Mouse (Mus musculus) forebrain, embryonic 16.5 days (tissue): Measurements from ENCODE around the gene Tenm2. TPM values are rescaled to one million over a fixed set of nuclear protein-coding genes. Genes with fewer than 3 reads are reported as not detected.

Experiments used
- ATAC-seq: fragments of 200-750 bp; cut with Nextera tagmentation; 2 replicates; pipeline ENCODE4 v1.8.0; 2017; ENCODE audit warnings: mild to moderate bottlenecking, moderate library complexity
- H3K27ac ChIP-seq: fragments of 300-500 bp; sonication (generic); 2 replicates; pipeline ENCODE4 v1.5.1; 2014; ENCODE audit warnings: low read length, control low read depth
- H3K27me3 ChIP-seq: fragments of 300-500 bp; sonication (generic); replicated peaks from 2 replicates; pipeline ENCODE4 v1.6.1; 2014; ENCODE audit warnings: low read length; ENCODE audit not compliant: control insufficient read depth, insufficient read depth
- H3K36me3 ChIP-seq: fragments of 300-500 bp; sonication (generic); 2 replicates; pipeline ENCODE4 v1.6.1; 2014; ENCODE audit not compliant: control insufficient read depth, insufficient read depth
- H3K4me1 ChIP-seq: fragments of 300-500 bp; sonication (generic); replicated peaks from 2 replicates; pipeline ENCODE4 v1.6.1; 2014; ENCODE audit warnings: low read length; ENCODE audit not compliant: control insufficient read depth, insufficient read depth
- H3K4me2 ChIP-seq: fragments of 300-500 bp; sonication (generic); 2 replicates; pipeline ENCODE4 v1.6.1; 2014; ENCODE audit warnings: mild to moderate bottlenecking, low read length, control low read depth
- H3K4me3 ChIP-seq: fragments of 300-500 bp; sonication (generic); replicated peaks from 2 replicates; pipeline ENCODE4 v1.5.1; 2014; ENCODE audit warnings: mild to moderate bottlenecking, low read length, control low read depth
- H3K9ac ChIP-seq: fragments of 300-500 bp; sonication (generic); replicated peaks from 2 replicates; pipeline ENCODE4 v1.6.1; 2014; ENCODE audit warnings: low read depth, low read length, control low read depth
- H3K9me3 ChIP-seq: fragments of 300-500 bp; sonication (generic); 2 replicates; pipeline ENCODE4 v1.6.1; 2016; ENCODE audit warnings: low read length; ENCODE audit not compliant: control insufficient read depth
- WGBS: fragments of 180-500 bp; shearing (Covaris S2); extraction: QIAGEN DNeasy Blood & Tissue Kit; methylation state at CpG from one replicate; pipeline ENCODE4 v1.1.7; 2014; 5-methylcytosine and 5-hydroxymethylcytosine counted together
- polyA plus RNA-seq: library from polyadenylated mRNA; unstranded; fragments of >200 nt; fragmentation: Nextera tagmentation; extraction: Ambion mirVana; gene quantifications from 2 replicates; pipeline ENCODE4 v1.2.1, GENCODE M21; 2015

The Tenm2 gene
- polyA plus RNA-seq, 1 experiment from 2014 or later = 58.7 TPM

DNA sequence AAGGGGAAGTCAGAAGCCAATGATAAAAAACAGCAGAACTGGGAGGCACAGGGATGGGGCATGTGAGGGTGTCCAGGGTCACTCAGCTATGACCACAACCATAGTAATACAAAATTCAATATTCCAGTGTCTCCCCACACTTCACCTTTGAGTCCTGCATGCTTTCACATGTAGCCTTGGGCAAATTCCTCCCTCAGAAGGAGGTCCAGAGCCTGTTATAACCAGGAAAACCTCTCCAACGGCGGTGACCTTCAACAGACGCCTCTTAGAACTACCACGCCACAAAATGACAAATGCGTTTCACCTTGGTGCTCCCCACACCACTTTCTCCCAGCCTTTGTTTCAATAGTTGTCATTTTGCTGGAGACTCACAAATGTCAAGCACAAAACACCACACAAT, 851.1 kb downstream of the Tenm2 start:
- Histone ChIP-seq H3K4me3 (no peak overlapping the region), H3K9ac (no peak overlapping the region), H3K9me3 (no peaks in the 10 kb centered on the region), H3K36me3 (no peaks in the 10 kb centered on the region), H3K4me2 (no peak overlapping the region), H3K27ac (no peak overlapping the region), H3K4me1 (no peaks in the 10 kb centered on the region), H3K27me3 (no peaks in the 10 kb centered on the region)
- no peak for ATAC-seq
- 95% methylated on average over 5 of the region's 5 CpGs for WGBS

DNA sequence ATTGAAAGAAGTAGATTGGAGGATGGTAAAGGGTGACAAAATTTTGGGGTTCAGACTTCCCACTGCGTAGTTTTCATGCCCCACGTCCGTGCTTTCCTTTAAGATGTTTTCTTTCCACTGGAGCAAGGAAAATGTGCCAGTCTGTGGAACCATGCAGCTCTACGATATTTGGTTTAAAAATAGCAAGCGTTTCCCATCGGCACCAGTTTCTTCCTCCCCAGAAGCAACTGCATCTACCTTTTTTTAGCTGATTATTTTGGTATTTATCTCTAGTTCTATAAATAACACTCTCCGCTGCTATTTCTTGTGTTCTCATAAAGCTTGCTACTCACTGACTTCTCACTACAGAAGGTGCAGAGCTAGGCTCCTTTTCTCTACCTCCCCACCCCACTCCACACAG, 864.0 kb downstream of the Tenm2 start:
- no peak overlapping the region for H3K27ac ChIP-seq
- no peak overlapping the region for H3K4me3 ChIP-seq
- no peaks in the 10 kb centered on the region for H3K9me3 ChIP-seq
- no peak overlapping the region for H3K4me2 ChIP-seq
- WGBS = 84% methylated on average over 7 of the region's 7 CpGs
- H3K27me3 ChIP-seq = no peaks in the 10 kb centered on the region
- H3K36me3 ChIP-seq = no peaks in the 10 kb centered on the region
- no peak for ATAC-seq
- H3K9ac ChIP-seq = no peak overlapping the region
- H3K4me1 ChIP-seq = 0 out of 2 replicates have a peak, but pooled peaks cover 3% of the 10 kb centered on the region

DNA sequence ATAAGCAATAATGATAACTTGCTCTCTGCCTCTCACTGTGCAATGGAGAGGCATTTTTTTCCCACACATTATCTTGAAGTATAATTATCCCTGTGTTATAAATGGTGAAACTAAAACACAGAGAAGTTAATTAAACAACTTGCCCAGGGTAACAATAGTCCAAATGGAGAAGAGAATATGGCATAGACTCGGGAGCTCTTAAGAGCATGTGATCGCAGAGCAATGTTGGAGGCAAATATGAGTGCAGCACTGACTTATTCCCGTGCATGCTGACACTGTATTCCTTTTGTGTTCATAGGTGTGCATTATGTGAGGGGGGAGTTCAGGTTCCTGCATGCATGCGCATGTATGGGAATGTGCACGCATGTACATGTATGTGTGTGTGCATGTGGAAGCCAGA, 870.7 kb downstream of the Tenm2 start:
- H3K4me2 ChIP-seq = no peak overlapping the region
- WGBS = 90% methylated on average over 5 of the region's 5 CpGs
- ATAC-seq = no peak

DNA sequence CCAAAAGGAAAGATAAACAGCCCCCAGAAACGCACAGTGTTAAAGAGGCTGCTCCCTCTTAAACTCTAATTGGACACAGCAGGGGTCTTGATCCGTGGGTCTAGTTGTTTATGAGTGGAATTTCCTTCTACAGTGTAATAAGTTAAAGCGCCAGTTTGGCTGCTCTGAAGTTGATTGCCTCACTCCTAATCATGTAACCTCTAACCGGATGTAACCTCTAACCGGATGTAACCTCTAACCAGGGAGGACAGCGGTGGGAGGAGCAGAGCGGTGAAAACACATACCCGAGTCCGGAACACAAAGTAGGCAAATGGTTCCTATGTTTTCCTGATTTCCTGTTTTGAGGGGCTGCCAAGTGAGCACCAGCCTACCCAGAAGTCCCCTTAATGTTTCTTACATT, 871.3 kb downstream of the Tenm2 start:
- Histone ChIP-seq H3K9me3 (no peaks in the 10 kb centered on the region), H3K27ac (no peak overlapping the region), H3K4me3 (no peak overlapping the region), H3K4me1 (no peaks in the 10 kb centered on the region; the same call in 1 of the 2 replicates), H3K9ac (no peak overlapping the region), H3K36me3 (no peaks in the 10 kb centered on the region), H3K4me2 (no peak overlapping the region), H3K27me3 (no peaks in the 10 kb centered on the region)
- no peak for ATAC-seq
- 52% methylated on average over 9 of the region's 9 CpGs for WGBS

More for the DNA sequence above, 870.7 kb downstream of the Tenm2 start:
- H3K9me3 ChIP-seq = no peaks in the 10 kb centered on the region
- no peaks in the 10 kb centered on the region for H3K27me3 ChIP-seq
- no peak overlapping the region for H3K4me3 ChIP-seq
- no peak overlapping the region for H3K9ac ChIP-seq
- no peak overlapping the region for H3K27ac ChIP-seq
- no peaks in the 10 kb centered on the region for H3K36me3 ChIP-seq
- peaks cover 3% of the 10 kb centered on the region; the same call in 1 of the 2 replicates for H3K4me1 ChIP-seq

DNA sequence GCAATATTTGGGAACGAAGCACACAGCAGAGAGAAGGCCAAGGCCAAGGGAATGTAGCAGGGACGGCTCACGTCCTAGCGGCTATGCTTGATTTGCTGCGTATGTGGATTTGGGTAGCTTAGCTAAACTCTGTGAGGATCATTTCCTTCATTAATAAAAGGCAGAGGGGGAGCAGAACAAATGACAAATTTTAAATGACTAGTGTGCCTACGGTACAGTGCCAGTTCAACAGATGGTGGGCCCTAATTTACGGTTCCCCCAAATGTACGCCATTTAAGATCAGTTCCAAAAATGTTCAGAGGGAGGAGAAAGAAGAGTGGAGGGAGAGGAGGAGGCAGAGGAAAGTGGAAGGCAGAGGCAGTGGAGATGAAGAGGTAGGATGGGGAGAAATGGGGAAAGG, 873.2 kb downstream of the Tenm2 start:
- WGBS = 52% methylated on average over 8 of the region's 8 CpGs
- H3K27ac ChIP-seq = no peak overlapping the region
- H3K27me3 ChIP-seq = no peaks in the 10 kb centered on the region
- H3K4me1 ChIP-seq = no peaks in the 10 kb centered on the region; the same call in 1 of the 2 replicates
- H3K9ac ChIP-seq = no peak overlapping the region
- H3K9me3 ChIP-seq = no peaks in the 10 kb centered on the region
- ATAC-seq = peak; percentile 52
- no peak overlapping the region for H3K4me2 ChIP-seq
- no peaks in the 10 kb centered on the region for H3K36me3 ChIP-seq
- no peak overlapping the region for H3K4me3 ChIP-seq

DNA sequence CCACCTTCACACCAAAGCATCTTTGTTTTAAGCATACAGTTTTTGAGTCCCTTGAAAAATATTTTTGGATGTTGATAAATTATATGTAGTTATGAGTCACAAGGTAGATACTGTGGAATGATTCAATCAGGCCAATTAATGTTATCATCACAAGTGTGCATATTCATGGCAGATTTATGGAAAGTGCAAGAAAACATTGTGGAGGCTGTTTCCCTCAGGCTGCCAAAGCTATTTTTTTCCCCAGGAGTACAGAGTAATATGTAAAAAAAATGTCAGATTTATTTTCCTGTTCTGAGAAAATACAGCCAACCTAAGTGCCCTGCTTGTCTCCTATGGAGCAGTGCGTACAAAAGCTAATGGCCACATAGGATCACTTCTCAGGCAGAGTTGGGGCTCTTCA, 882.5 kb downstream of the Tenm2 start:
- Histone ChIP-seq H3K27ac (no peak overlapping the region), H3K36me3 (no peaks in the 10 kb centered on the region), H3K4me1 (peaks cover 13% of the 10 kb centered on the region), H3K27me3 (no peaks in the 10 kb centered on the region), H3K4me2 (no peak overlapping the region), H3K4me3 (no peak overlapping the region), H3K9me3 (no peaks in the 10 kb centered on the region), H3K9ac (no peak overlapping the region)
- WGBS = 89% methylated on average over 1 of the region's 1 CpGs
- ATAC-seq = no peak

DNA sequence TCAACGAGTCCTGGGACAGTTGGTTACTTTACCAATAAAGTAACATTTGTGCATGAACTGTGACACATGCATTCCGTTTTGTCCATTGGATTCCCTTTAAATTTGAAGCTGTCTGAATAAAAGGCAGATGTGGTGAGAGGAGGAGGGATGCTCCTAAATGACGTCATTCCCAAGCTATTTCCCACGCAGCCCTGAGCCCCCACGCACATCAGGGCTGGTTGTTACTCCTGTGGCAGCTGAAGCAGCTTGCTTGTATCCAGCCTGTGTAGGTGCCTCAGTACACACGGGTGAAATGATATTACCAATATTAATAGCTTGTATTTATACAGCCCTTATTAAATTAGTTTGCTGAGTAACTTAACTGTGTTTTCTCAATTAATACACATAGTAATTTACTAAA, 884.0 kb downstream of the Tenm2 start:
- Histone ChIP-seq H3K4me3 (no peak overlapping the region), H3K9ac (no peak overlapping the region), H3K36me3 (no peaks in the 10 kb centered on the region), H3K27ac (no peak overlapping the region), H3K4me2 (no peak overlapping the region), H3K27me3 (no peaks in the 10 kb centered on the region), H3K9me3 (no peaks in the 10 kb centered on the region), H3K4me1 (peaks cover 13% of the 10 kb centered on the region)
- WGBS = 43% methylated on average over 6 of the region's 6 CpGs
- no peak for ATAC-seq

DNA sequence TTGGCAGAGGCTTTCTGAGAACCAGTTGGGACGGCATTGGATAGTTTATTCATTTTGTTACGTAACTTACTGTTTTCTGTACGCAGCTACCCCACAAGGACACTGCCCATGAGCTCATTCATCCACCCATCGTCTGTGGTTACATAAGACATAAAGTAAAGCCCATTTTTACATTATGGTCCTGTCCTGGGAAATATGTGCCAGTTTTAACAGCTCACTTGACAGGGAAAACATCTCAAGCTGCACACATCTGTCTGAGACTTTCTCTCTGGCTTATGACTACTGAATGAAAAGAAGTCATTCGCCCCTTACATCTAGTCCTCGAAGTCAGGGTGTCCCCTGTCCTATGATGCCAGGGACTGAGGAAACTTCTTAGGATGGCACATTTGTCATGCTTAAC, 884.4 kb downstream of the Tenm2 start:
- Histone ChIP-seq H3K27me3 (no peaks in the 10 kb centered on the region), H3K4me1 (peaks cover 13% of the 10 kb centered on the region), H3K9ac (no peak overlapping the region), H3K4me2 (no peak overlapping the region), H3K27ac (no peak overlapping the region), H3K9me3 (no peaks in the 10 kb centered on the region), H3K36me3 (no peaks in the 10 kb centered on the region), H3K4me3 (no peak overlapping the region)
- no peak for ATAC-seq
- WGBS = 87% methylated on average over 6 of the region's 6 CpGs

DNA sequence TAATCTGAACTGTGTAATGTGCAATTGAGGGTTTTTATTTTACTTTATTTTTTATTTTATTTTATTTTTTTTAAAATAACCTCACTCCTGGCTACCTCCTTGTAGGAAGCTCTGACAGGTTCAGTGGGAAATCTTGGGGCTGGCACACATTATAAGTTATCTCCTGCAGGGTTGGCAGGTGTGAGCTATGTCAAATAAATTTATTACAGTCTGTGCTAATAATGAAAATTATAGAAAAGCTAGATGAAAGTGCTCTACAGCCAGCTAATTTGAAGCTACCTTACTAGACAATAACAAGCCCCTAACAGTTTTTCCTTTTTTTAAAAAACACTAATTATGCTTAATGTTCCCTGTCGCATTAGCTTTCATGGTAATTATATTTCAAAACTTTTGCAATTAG, 885.5 kb downstream of the Tenm2 start:
- Histone ChIP-seq H3K4me1 (peaks cover 13% of the 10 kb centered on the region), H3K4me2 (no peak overlapping the region), H3K9ac (no peak overlapping the region), H3K9me3 (no peaks in the 10 kb centered on the region), H3K27me3 (no peaks in the 10 kb centered on the region), H3K36me3 (no peaks in the 10 kb centered on the region), H3K27ac (no peak overlapping the region), H3K4me3 (no peak overlapping the region)
- 33% methylated on average over 1 of the region's 1 CpGs for WGBS
- ATAC-seq = peak; percentile 40; the same call in 1 of the 2 replicates

DNA sequence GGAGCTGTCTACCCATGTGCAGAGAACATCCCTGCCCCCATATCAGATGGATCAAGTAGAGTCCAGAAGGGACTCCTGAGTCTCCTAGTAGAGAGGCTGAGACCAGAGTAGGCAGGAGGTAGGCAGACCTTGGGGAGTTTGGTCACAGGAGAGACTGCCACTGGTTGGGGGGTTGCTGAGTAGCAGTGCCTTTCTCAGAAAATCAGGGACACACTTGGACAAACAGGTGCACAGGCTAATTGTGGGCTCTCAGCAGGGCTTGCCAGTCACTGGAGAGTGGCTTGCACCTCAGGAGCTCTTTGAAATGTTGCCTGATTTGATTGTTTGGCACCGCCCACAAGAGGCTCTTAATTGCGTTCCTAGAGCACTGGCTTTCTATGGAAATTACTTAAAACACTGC, 885.9 kb downstream of the Tenm2 start:
- Histone ChIP-seq H3K27ac (0 out of 2 replicates have a peak overlapping the region, but pooled peaks have one; percentile 12), H3K4me2 (no peak overlapping the region), H3K27me3 (no peaks in the 10 kb centered on the region), H3K36me3 (no peaks in the 10 kb centered on the region), H3K4me3 (no peak overlapping the region), H3K9me3 (no peaks in the 10 kb centered on the region), H3K9ac (no peak overlapping the region), H3K4me1 (peaks cover 13% of the 10 kb centered on the region)
- WGBS = 5% methylated on average over 2 of the region's 2 CpGs
- ATAC-seq = peak; percentile 77
